Mouse (Mus musculus): Measurements from ENCODE around the gene Myadml2. TPM values are rescaled to one million over a fixed set of nuclear protein-coding genes. Genes with fewer than 3 reads are reported as not detected.
A peak's percentile ranks its signal among the peaks of the same experiment; 100 is the strongest.

The Myadml2 gene
- polyA plus RNA-seq, 1 experiment from 2014 or later, result 15.4 TPM

GRCm38 (mm10) chr11:120641255-120641654 lies 6.7 kb downstream of the Myadml2 start:
- H3K9me3 ChIP-seq (replicated peaks), result no peaks in the 10 kb centered on the region
- no peaks in the 10 kb centered on the region; the same call in 1 of the 2 replicates for H3K27me3 ChIP-seq
- WGBS, result 57% methylated on average over 9 of the region's 9 CpGs
- H3K4me3 ChIP-seq, result no peak overlapping the region
- H3K36me3 ChIP-seq, result no peaks in the 10 kb centered on the region
- peaks cover 16% of the 10 kb centered on the region for H3K4me1 ChIP-seq (replicated peaks)
- ATAC-seq (replicated peaks; ENCODE audit: insufficient number of reproducible peaks, insufficient read depth, low FRiP score, low read depth), result no peak
- H3K27ac ChIP-seq, result no peak overlapping the region
- 0 out of 2 replicates have a peak overlapping the region, but pooled peaks have one; percentile 10 for H3K9ac ChIP-seq
- H3K4me2 ChIP-seq, result no peak overlapping the region

GRCm38 (mm10) chr11:120634810-120635209 lies 13.1 kb downstream of the Myadml2 start:
- H3K4me1 ChIP-seq (replicated peaks), result peaks cover 33% of the 10 kb centered on the region
- H3K27ac ChIP-seq, result no peak overlapping the region
- no peaks in the 10 kb centered on the region for H3K27me3 ChIP-seq
- WGBS, result 84% methylated on average over 5 of the region's 5 CpGs
- no peak overlapping the region for H3K9ac ChIP-seq
- no peak overlapping the region for H3K4me2 ChIP-seq
- H3K9me3 ChIP-seq (replicated peaks), result no peaks in the 10 kb centered on the region
- H3K4me3 ChIP-seq, result no peak overlapping the region
- no peaks in the 10 kb centered on the region for H3K36me3 ChIP-seq
- ATAC-seq (replicated peaks; ENCODE audit: insufficient number of reproducible peaks, insufficient read depth, low FRiP score, low read depth), result no peak

DNA sequence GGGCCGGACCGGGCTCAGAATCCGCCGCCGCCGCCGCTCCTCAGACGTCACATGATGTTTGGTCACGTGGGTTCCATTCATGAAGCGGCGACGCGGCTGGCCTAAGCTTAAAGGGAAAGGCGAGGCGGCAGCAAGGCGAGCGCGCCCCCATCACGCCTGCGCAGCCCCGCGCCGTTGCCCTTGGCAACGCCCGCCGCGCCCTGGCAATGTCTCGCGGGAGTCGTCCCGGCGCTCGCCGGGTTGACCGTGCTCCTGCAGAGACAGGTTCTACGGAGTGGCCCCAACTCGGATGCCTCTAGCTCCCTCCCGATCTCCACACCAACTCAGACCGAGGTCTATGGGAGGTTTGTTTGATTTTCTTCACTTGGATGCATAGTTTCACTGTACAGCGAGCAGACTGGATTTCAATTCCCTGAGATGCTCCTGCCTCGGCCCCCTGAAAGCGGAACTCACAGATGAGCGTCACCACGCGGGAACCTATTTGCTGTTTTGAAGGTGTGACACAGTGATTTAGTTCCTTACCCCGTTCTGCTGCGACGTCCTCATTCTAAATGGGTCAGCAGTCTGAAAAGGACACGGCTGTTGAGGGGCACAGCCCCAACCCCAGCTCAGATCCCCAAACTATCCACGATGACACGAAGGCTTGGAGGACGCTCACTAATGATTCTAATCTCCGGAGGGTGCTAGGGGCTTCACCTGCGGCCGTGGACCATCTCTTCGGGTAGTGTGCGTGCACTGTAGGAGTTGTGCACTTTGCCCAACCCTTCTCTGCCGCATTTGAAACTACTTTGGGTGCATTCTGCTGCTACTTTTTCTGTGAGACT lies 14.2 kb downstream of the Myadml2 start, which contains the start of gene Mafg:
Gene Mafg (minus strand): TSS at position 81 of the 824 bp plus-strand sequence.
- H3K4me2 ChIP-seq, result peak within 1 kb of the TSS; percentile 94
- peak within 1 kb of the TSS; percentile 86 for H3K27ac ChIP-seq
- H3K9ac ChIP-seq, result peak within 1 kb of the TSS; percentile 94
- peaks cover 5% of the 10 kb centered on the region; the same call in 1 of the 2 replicates for H3K36me3 ChIP-seq
- peak within 1 kb of the TSS; percentile 95 for H3K4me3 ChIP-seq
- H3K9me3 ChIP-seq (replicated peaks), result no peaks in the 10 kb centered on the region
- WGBS, result 10% methylated on average over 54 of the region's 58 CpGs
- peaks cover 44% of the 10 kb centered on the region for H3K4me1 ChIP-seq (replicated peaks)
- peak; percentile 88 for ATAC-seq (replicated peaks; ENCODE audit: insufficient number of reproducible peaks, insufficient read depth, low FRiP score, low read depth)
- no peaks in the 10 kb centered on the region for H3K27me3 ChIP-seq

- Histone ChIP-seq H3K27ac (peak overlapping the region; percentile 86), H3K4me3 (peak overlapping the region; percentile 95), H3K4me2 (peak overlapping the region; percentile 94), H3K9me3 (replicated peaks) (no peaks in the 10 kb centered on the region), H3K27me3 (no peaks in the 10 kb centered on the region), H3K9ac (peak overlapping the region; percentile 94), H3K4me1 (replicated peaks) (peaks cover 44% of the 10 kb centered on the region), H3K36me3 (peaks cover 7% of the 10 kb centered on the region; the same call in 1 of the 2 replicates)
- ATAC-seq (replicated peaks; ENCODE audit: insufficient number of reproducible peaks, insufficient read depth, low FRiP score, low read depth), result peak; percentile 80
- WGBS, result under 1% methylated on average over 114 of the region's 116 CpGs
Measured at GRCm38 (mm10) chr11:120632559-120633519, 15.1 kb downstream of the Myadml2 start.

DNA sequence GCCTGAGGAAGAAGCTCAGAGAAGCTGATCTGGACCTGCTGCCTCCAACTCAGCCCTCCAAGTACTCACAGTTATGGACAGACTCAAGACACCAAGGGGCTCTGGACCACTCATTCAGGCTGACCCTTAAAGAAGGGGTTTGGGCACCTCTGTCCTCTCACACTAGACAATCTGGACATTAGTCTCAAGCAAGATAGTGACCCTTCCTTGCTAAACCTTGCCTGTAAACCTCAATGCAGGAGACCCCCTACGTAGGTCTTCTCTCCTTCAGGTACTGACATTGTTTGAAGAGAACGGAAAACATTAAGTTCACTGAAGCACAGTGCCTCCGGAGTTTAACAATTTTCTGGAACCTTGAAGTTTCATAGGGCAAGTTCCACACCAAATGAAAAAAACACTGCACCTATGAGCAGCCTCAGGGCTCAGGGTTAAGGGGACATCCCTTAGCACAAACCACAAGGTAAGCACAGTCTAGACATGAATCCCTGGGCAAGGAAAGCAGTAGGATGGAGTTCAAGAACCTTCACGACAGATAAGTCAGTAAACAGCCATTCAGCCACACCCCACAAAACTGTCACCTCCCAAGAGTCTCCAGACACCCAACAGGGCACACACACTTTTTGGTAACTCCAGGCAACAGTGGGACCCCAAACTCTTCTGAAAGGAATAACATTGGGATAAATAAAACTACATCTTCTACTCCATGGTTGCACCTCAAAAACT lies 16.1 kb downstream of the Myadml2 start:
- H3K36me3 ChIP-seq, result peaks cover 15% of the 10 kb centered on the region
- peaks cover 44% of the 10 kb centered on the region for H3K4me1 ChIP-seq (replicated peaks)
- peak overlapping the region; percentile 94 for H3K4me2 ChIP-seq
- H3K27me3 ChIP-seq, result no peaks in the 10 kb centered on the region
- no peak for ATAC-seq (replicated peaks; ENCODE audit: insufficient number of reproducible peaks, insufficient read depth, low FRiP score, low read depth)
- WGBS, result 56% methylated on average over 4 of the region's 4 CpGs
- H3K4me3 ChIP-seq, result peak overlapping the region; percentile 95
- H3K9ac ChIP-seq, result peak overlapping the region; percentile 94
- H3K9me3 ChIP-seq (replicated peaks), result no peaks in the 10 kb centered on the region
- peak overlapping the region; percentile 86; the same call in 1 of the 2 replicates for H3K27ac ChIP-seq

GRCm38 (mm10) chr11:120630881-120631725 lies 16.9 kb downstream of the Myadml2 start:
- peaks cover 44% of the 10 kb centered on the region for H3K4me1 ChIP-seq (replicated peaks)
- H3K27me3 ChIP-seq, result no peaks in the 10 kb centered on the region
- H3K4me3 ChIP-seq, result peak overlapping the region; percentile 95
- peaks cover 15% of the 10 kb centered on the region for H3K36me3 ChIP-seq
- ATAC-seq (replicated peaks; ENCODE audit: insufficient number of reproducible peaks, insufficient read depth, low FRiP score, low read depth), result no peak
- no peaks in the 10 kb centered on the region for H3K9me3 ChIP-seq (replicated peaks)
- peak overlapping the region; percentile 94 for H3K4me2 ChIP-seq
- peak overlapping the region; percentile 94; the same call in 1 of the 2 replicates for H3K9ac ChIP-seq
- H3K27ac ChIP-seq, result peak overlapping the region; percentile 58
- 36% methylated on average over 7 of the region's 7 CpGs for whole genome bisulfite sequencing

DNA sequence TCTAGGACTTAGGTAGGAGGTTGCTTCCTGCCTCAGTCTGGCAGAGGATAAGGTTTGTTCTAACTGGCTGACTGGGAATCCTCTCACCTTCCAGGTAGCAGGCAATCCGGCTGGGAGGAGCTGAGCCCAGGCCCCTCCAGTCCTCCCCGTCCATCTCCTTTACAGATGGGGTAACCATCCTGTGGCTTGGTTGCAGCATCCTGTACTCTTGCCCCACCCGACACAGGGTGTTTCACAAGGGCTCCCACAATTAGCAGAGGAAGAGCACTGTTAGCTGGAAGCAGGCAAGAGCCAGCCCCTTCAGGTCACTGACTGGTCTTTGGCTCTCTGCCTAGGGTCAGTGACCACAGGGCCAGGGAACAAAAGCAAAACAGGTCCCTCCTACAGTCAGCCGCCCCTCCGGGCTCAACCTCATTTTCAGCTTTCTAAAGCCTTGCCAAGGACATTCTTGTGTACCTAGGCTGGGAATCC lies 17.5 kb downstream of the Myadml2 start:
- H3K4me1 ChIP-seq (replicated peaks), result peaks cover 48% of the 10 kb centered on the region
- WGBS, result 41% methylated on average over 5 of the region's 5 CpGs
- H3K4me3 ChIP-seq, result peak overlapping the region; percentile 19
- peak overlapping the region; percentile 32; the same call in 1 of the 2 replicates for H3K9ac ChIP-seq
- H3K36me3 ChIP-seq, result peaks cover 15% of the 10 kb centered on the region
- no peak for ATAC-seq (replicated peaks; ENCODE audit: insufficient number of reproducible peaks, insufficient read depth, low FRiP score, low read depth)
- H3K4me2 ChIP-seq, result peak overlapping the region; percentile 94
- H3K27ac ChIP-seq, result peak overlapping the region; percentile 58
- H3K27me3 ChIP-seq, result no peaks in the 10 kb centered on the region
- no peaks in the 10 kb centered on the region for H3K9me3 ChIP-seq (replicated peaks)

DNA sequence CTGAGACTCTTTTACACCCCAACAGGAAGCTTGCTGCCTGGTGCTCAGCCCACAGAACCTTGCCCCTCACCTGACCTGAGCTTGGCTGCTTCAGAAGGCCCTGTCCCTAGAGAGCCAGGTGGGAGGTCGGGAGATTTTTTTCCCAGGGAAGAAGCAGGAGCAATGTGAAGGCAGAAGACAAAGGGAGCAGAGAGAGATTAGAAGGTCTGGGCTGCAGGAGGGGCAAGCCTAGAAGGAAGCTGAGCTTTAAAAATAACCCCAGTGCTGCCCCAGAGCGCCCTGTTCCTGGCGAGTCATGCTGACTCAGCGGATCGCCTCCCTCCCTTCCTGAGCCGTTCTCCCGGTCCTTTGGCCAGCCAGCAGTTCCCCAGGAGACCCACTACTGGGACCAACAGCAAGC lies 18.0 kb downstream of the Myadml2 start:
- WGBS, result 10% methylated on average over 7 of the region's 7 CpGs
- Histone ChIP-seq H3K4me1 (replicated peaks) (peaks cover 53% of the 10 kb centered on the region), H3K36me3 (peaks cover 15% of the 10 kb centered on the region), H3K9ac (peak overlapping the region; percentile 32; the same call in 1 of the 2 replicates), H3K27ac (peak overlapping the region; percentile 58), H3K4me3 (peak overlapping the region; percentile 19), H3K4me2 (peak overlapping the region; percentile 94), H3K27me3 (no peaks in the 10 kb centered on the region), H3K9me3 (replicated peaks) (no peaks in the 10 kb centered on the region)
- no peak for ATAC-seq (replicated peaks; ENCODE audit: insufficient number of reproducible peaks, insufficient read depth, low FRiP score, low read depth)

- Histone ChIP-seq H3K4me3 (peak overlapping the region; percentile 19), H3K4me2 (peak overlapping the region; percentile 94), H3K4me1 (replicated peaks) (peaks cover 53% of the 10 kb centered on the region), H3K36me3 (peaks cover 15% of the 10 kb centered on the region), H3K27me3 (no peaks in the 10 kb centered on the region), H3K9me3 (replicated peaks) (no peaks in the 10 kb centered on the region), H3K9ac (no peak overlapping the region), H3K27ac (peak overlapping the region; percentile 58)
- 70% methylated on average over 23 of the region's 23 CpGs for WGBS
- no peak for ATAC-seq (replicated peaks; ENCODE audit: insufficient number of reproducible peaks, insufficient read depth, low FRiP score, low read depth)
Measured at GRCm38 (mm10) chr11:120629341-120629730, 18.6 kb downstream of the Myadml2 start.
